Mouse (Mus musculus) lung, embryonic 16.5 days (tissue): Measurements from ENCODE around the gene Panx2. TPM values are rescaled to one million over a fixed set of nuclear protein-coding genes. Genes with fewer than 3 reads are reported as not detected.

Experiments used
- ATAC-seq: fragments of 200-750 bp; cut with Nextera tagmentation; 2 replicates; pipeline ENCODE4 v1.8.0; 2017; ENCODE audit warnings: low read depth, mild to moderate bottlenecking, moderate library complexity
- H3K27ac ChIP-seq: fragments of 300-500 bp; sonication (generic); 2 replicates; pipeline ENCODE4 v1.5.1; 2014; ENCODE audit warnings: mild to moderate bottlenecking, control low read depth, low read length
- H3K27me3 ChIP-seq: fragments of 300-500 bp; sonication (generic); 2 replicates; pipeline ENCODE4 v1.6.1; 2014; ENCODE audit warnings: low read depth, low read length, mixed read lengths; ENCODE audit not compliant: control insufficient read depth, insufficient read depth
- H3K36me3 ChIP-seq: fragments of 300-500 bp; sonication (generic); 2 replicates; pipeline ENCODE4 v1.6.1; 2014; ENCODE audit warnings: low read length; ENCODE audit not compliant: control insufficient read depth, insufficient read depth
- H3K4me1 ChIP-seq: fragments of 300-500 bp; sonication (generic); replicated peaks from 2 replicates; pipeline ENCODE4 v1.6.1; 2014; ENCODE audit warnings: low read length, mixed read lengths; ENCODE audit not compliant: control insufficient read depth, insufficient read depth
- H3K4me2 ChIP-seq: fragments of 300-500 bp; sonication (generic); 2 replicates; pipeline ENCODE4 v1.6.1; 2014; ENCODE audit warnings: low read depth, low read length, control low read depth
- H3K4me3 ChIP-seq: fragments of 300-500 bp; sonication (generic); 2 replicates; pipeline ENCODE4 v1.5.1; 2014; ENCODE audit warnings: mild to moderate bottlenecking, low read length, control low read depth
- H3K9ac ChIP-seq: fragments of 300-500 bp; sonication (generic); 2 replicates; pipeline ENCODE4 v1.6.1; 2014; ENCODE audit warnings: low read length, control low read depth
- H3K9me3 ChIP-seq: fragments of 300-500 bp; sonication (generic); 2 replicates; pipeline ENCODE4 v1.6.1; 2016; ENCODE audit warnings: low read length; ENCODE audit not compliant: control insufficient read depth
- WGBS: fragments of 180-500 bp; shearing (Covaris S2); extraction: QIAGEN DNeasy Blood & Tissue Kit; methylation state at CpG from one replicate; pipeline ENCODE4 v1.1.7; 2014; 5-methylcytosine and 5-hydroxymethylcytosine counted together
- polyA plus RNA-seq: library from polyadenylated mRNA; unstranded; fragments of >200 nt; fragmentation: Nextera tagmentation; extraction: Ambion mirVana; gene quantifications from 2 replicates; pipeline ENCODE4 v1.2.1, GENCODE M21; 2015

Panx2 gene
- polyA plus RNA-seq, result 0.21 and 0.24 TPM in 2 replicates

DNA sequence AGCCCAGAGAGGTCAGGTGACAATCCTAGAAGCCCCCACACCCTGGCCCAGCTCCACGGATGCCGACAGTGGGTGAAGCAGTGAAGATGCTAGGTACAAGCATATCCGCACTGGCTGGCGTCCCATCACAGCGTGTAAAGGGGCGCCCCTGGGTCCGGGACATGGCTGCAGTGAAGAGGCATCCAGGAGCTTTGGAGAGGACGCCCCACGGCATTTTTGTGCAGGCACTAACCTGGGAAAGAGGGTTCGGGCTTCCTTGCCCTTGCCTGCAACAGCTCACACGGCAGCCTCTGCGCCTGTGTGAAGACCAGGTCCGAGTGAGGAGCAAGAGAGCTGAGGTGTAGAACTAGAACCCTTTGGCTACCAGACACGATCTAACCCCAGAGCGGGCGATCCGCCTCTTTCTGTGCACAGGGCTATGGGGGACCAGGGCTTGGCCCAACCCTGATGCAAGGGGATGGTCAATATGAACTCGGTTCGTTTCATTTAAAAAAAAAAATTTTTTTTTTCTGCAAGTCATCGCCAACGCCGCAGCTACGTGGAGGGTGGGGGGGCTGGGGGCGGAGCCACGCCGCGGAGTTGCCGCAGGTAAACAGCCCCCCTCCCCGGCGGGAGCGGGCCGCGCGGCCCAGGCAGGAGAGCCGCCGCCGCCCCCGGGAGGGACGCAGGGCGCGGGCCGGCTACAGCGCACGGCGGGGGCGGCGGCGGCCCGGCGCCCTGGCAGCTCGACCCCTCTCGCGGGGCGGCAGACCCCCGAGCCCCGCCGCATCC lies at the start of gene Panx2:
Gene Panx2, plus strand, starts transcription at position 574 of the 771 bp plus-strand sequence.
- Histone ChIP-seq H3K9ac (peak within 1 kb of the TSS; percentile 61), H3K27ac (no peak within 1 kb of the TSS), H3K9me3 (no peaks in the 10 kb centered on the region), H3K4me1 (no peaks in the 10 kb centered on the region; the same call in 1 of the 2 replicates), H3K4me3 (peak within 1 kb of the TSS; percentile 51), H3K36me3 (no peaks in the 10 kb centered on the region), H3K27me3 (peaks cover 36% of the 10 kb centered on the region), H3K4me2 (peak within 1 kb of the TSS; percentile 86)
- 0 out of 2 replicates have a peak, but pooled peaks have one; percentile 21 for ATAC-seq
- WGBS, result under 1% methylated on average over 47 of the region's 57 CpGs

DNA sequence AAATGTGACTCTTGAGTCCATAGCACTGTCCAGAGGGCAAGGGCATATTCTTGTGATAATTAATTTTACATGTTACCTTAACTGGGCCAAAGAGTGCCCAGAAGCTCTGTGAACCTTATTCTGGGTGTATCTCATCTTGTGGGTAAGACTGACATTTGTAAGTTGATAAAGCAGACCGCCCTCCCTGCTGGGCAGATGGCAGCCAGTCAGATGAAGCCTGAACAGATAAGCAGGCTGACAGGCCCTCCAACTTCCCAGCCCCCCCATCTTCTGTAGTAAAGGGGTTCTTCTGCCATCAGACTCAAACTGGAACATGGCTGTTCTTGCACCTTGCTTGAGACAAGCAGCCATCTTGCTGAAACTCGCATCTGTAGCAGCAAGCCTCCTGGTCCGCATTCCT lies 42.8 kb upstream of the Panx2 start:
- H3K4me3 ChIP-seq, result no peak overlapping the region
- no peak for ATAC-seq
- no peaks in the 10 kb centered on the region for H3K4me1 ChIP-seq
- H3K4me2 ChIP-seq, result no peak overlapping the region
- no peak overlapping the region for H3K27ac ChIP-seq
- no peaks in the 10 kb centered on the region for H3K27me3 ChIP-seq
- no peaks in the 10 kb centered on the region for H3K9me3 ChIP-seq
- H3K9ac ChIP-seq, result no peak overlapping the region
- 73% methylated on average over 3 of the region's 3 CpGs for WGBS
- H3K36me3 ChIP-seq, result no peaks in the 10 kb centered on the region

- 55% methylated on average over 7 of the region's 7 CpGs for WGBS
- H3K4me2 ChIP-seq, result no peak overlapping the region
Observed at GRCm38 (mm10) chr15:89020085-89020484, 39.4 kb upstream of the Panx2 start.

DNA sequence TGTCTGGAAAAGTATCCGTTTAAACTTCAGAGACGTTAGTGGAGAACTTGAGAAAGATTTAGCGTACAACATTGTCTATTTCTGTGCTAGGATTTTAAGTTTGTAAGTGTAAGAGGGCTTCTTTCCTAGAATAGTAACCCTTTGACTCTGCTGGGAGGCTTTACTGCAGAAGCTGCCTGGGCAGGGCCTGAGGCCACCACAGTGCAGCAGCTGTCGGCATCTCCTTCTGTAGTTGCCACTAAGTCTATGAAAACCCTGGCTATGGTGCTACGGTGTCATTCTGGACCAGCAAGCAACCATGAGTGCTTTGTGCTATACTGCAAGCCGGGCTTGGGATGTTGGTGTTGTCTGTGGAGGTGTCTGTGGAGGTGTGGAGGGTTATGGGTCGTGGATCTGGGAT lies 39.0 kb upstream of the Panx2 start:
- Histone ChIP-seq H3K9ac (no peak overlapping the region), H3K27me3 (no peaks in the 10 kb centered on the region), H3K4me1 (no peaks in the 10 kb centered on the region), H3K4me2 (no peak overlapping the region), H3K36me3 (no peaks in the 10 kb centered on the region), H3K4me3 (no peak overlapping the region), H3K27ac (no peak overlapping the region), H3K9me3 (no peaks in the 10 kb centered on the region)
- WGBS, result 73% methylated on average over 7 of the region's 7 CpGs
- ATAC-seq, result no peak

More at GRCm38 (mm10) chr15:89020085-89020484, 39.4 kb upstream of the Panx2 start:
- Histone ChIP-seq H3K4me1 (no peaks in the 10 kb centered on the region), H3K4me3 (no peak overlapping the region), H3K27me3 (no peaks in the 10 kb centered on the region), H3K9ac (no peak overlapping the region), H3K9me3 (no peaks in the 10 kb centered on the region), H3K36me3 (no peaks in the 10 kb centered on the region), H3K27ac (no peak overlapping the region)
- ATAC-seq, result no peak

DNA sequence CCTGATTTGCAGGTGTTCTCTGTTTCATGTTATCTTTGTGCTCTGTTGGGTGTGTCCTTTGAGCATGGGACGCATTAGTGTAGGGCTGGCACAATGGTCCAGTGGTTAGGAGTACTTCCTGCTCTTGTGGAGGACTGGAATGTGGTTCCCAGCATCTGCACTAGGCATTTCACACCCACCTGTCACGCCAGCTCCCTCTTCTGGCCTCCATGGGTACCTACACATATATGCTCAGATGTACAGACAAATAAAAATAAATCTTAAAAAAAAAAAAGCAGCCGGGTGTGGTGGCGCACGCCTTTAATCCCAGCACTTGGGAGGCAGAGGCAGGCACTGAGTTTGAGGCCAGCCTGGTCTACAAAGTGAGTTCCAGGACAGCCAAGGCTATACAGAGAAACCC lies 15.2 kb upstream of the Panx2 start:
- Histone ChIP-seq H3K4me1 (no peaks in the 10 kb centered on the region), H3K9me3 (peaks cover 4% of the 10 kb centered on the region; the same call in 1 of the 2 replicates), H3K36me3 (no peaks in the 10 kb centered on the region), H3K27me3 (no peaks in the 10 kb centered on the region), H3K4me2 (no peak overlapping the region), H3K27ac (no peak overlapping the region), H3K4me3 (no peak overlapping the region), H3K9ac (no peak overlapping the region)
- no peak for ATAC-seq
- WGBS, result 71% methylated on average over 5 of the region's 5 CpGs

DNA sequence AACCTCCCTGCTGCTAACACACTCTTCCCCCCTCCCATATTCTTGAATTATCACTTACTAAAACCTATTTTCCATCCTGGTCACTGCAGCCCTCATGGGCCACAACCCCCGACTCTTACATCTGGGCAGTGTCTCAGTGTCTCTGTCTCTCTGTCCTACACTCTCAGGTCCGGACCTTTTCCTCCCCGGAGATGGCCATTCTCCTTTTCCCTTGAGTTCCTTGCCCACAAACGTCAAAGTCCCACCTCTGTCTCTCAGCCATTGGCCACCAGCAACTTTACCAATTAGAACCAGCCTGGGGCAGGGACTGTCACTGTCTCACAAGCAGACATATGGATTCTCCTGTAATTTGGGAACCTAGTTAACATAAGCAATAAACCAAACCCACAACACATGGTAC lies 13.2 kb upstream of the Panx2 start:
- H3K36me3 ChIP-seq, result no peaks in the 10 kb centered on the region
- no peaks in the 10 kb centered on the region for H3K27me3 ChIP-seq
- H3K4me2 ChIP-seq, result no peak overlapping the region
- ATAC-seq, result no peak
- no peaks in the 10 kb centered on the region for H3K4me1 ChIP-seq
- no peak overlapping the region for H3K4me3 ChIP-seq
- 71% methylated on average over 4 of the region's 4 CpGs for WGBS
- no peak overlapping the region for H3K27ac ChIP-seq
- H3K9ac ChIP-seq, result no peak overlapping the region
- peaks cover 4% of the 10 kb centered on the region; the same call in 1 of the 2 replicates for H3K9me3 ChIP-seq

DNA sequence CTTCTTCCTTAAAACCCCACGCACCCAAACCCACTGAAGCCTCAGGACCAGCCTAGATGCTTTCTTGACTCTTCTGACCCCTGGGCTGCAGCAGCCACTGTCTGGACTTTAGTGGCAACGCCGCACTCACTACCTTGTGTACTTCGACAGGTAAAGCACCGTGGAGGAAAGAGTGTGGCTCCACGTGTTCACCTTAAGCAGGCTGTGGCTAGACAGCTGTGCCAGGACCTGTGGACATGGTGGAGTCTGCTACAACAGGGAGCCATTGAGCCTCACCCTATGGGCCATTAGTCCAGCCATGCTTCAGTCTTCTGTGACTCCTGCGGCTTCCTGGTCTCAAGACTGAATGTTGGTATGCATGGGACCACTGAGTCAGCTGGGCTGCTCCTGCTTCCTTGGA lies 4.9 kb upstream of the Panx2 start:
- Histone ChIP-seq H3K4me1 (no peaks in the 10 kb centered on the region; the same call in 1 of the 2 replicates), H3K27me3 (peaks cover 18% of the 10 kb centered on the region), H3K4me3 (no peak overlapping the region), H3K9me3 (no peaks in the 10 kb centered on the region), H3K9ac (no peak overlapping the region), H3K27ac (no peak overlapping the region), H3K36me3 (no peaks in the 10 kb centered on the region), H3K4me2 (no peak overlapping the region)
- ATAC-seq, result no peak
- WGBS, result 86% methylated on average over 7 of the region's 7 CpGs

- Histone ChIP-seq H3K9me3 (no peaks in the 10 kb centered on the region), H3K27me3 (peaks cover 36% of the 10 kb centered on the region), H3K27ac (no peak overlapping the region), H3K9ac (no peak overlapping the region), H3K4me2 (no peak overlapping the region), H3K4me3 (no peak overlapping the region), H3K36me3 (no peaks in the 10 kb centered on the region), H3K4me1 (no peaks in the 10 kb centered on the region; the same call in 1 of the 2 replicates)
- no peak for ATAC-seq
- 26% methylated on average over 6 of the region's 6 CpGs for WGBS
Observed at GRCm38 (mm10) chr15:89058736-89059135, 798 bp upstream of the Panx2 start.

GRCm38 (mm10) chr15:89060032-89060681 lies 623 bp downstream of the Panx2 start:
- peak overlapping the region; percentile 86 for H3K4me2 ChIP-seq
- H3K27me3 ChIP-seq, result peaks cover 36% of the 10 kb centered on the region
- no peak overlapping the region for H3K27ac ChIP-seq
- H3K36me3 ChIP-seq, result no peaks in the 10 kb centered on the region
- under 1% methylated on average over 33 of the region's 48 CpGs for WGBS
- no peaks in the 10 kb centered on the region; the same call in 1 of the 2 replicates for H3K4me1 ChIP-seq
- peak overlapping the region; percentile 61 for H3K9ac ChIP-seq
- peak overlapping the region; percentile 51 for H3K4me3 ChIP-seq
- peak; percentile 29; the same call in 1 of the 2 replicates for ATAC-seq
- no peaks in the 10 kb centered on the region for H3K9me3 ChIP-seq
